8 mouse cellular contexts compared by ENCODE assay signal in the genomic region with DNA sequence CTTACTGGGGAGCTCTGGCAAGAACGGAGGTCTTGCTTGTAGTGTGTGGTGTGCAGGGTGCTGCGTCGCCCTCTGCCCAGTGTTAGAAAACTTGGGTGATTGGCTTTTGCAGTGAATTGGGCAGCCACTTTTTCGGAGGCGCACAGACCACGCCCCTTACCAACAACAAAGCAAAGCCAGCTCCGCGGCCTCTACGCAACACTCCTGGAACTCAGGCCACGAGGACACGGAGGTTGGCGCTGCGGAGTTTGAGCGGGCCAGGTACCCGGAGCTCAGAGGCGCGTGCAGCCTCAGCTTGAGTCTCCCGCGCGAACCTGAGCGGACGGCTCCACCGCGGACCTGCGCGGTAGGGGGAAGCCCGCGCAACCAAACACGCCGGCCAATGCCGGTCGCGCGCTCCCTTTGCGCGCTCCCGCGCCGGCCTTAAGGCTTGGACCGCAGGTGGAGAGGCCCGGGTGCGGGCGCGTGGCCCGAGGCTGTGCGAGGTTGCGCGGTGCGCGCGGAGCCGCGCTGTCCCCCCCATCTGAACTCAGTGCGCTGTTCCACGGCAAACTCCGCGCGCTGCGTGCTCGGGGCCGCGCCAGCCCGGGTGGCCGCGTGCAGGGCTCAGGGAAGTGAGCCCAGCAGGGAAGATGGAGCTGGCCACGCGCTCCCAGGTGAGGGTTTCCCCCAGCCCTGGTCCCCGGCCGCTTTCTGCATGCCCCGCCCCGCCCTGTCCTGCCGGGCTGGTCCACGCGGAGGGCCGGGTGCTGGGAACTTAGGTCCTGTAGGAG. TPM values are rescaled to one million over a fixed set of nuclear protein-coding genes. Genes with fewer than 3 reads are reported as not detected.
DNase-seq lines count a peak whose midpoint lies in the region; ATAC-seq lines count a peak whose summit lies in the region.

No protein-coding gene starts in this region.

- peak overlapping the region; percentile 82 for H3K9ac ChIP-seq in intestine, embryonic 15.5 days

- H3K9me3 ChIP-seq in intestine, embryonic 15.5 days = no peaks in the 10 kb centered on the region
- no peaks in the 10 kb centered on the region for H3K9me3 ChIP-seq in midbrain, embryonic 10.5 days (replicated peaks)

- peaks cover 3% of the 10 kb centered on the region; the same call in 1 of the 2 replicates for H3K4me1 ChIP-seq in intestine, embryonic 15.5 days (replicated peaks)
- H3K4me1 ChIP-seq in midbrain, embryonic 10.5 days = peaks cover 32% of the 10 kb centered on the region

- no peaks in the 10 kb centered on the region for H3K36me3 ChIP-seq in intestine, embryonic 15.5 days
- no peaks in the 10 kb centered on the region for H3K36me3 ChIP-seq in midbrain, embryonic 10.5 days

- peak overlapping the region; percentile 89 for H3K4me3 ChIP-seq in intestine, embryonic 15.5 days (replicated peaks)
- H3K4me3 ChIP-seq in midbrain, embryonic 10.5 days = peak overlapping the region; percentile 84

- WGBS in intestine, embryonic 15.5 days = under 1% methylated on average over 75 of the region's 75 CpGs
- WGBS in midbrain, embryonic 10.5 days = under 1% methylated on average over 75 of the region's 75 CpGs

- intact Hi-C loops in gastrocnemius, postnatal 14 days (cut with DNase I; ENCODE audit: low total_unique reads) = no loop called here
- intact Hi-C loops in left cerebral cortex, postnatal 4 days (cut with DNase I) = loop anchor here (10.0 kb wide), 1 partner anchor 59 kb away; no protein-coding TSS in a partner anchor

- ATAC-seq in intestine, embryonic 15.5 days = peak; percentile 95

- peak overlapping the region; percentile 70 for H3K27ac ChIP-seq in intestine, embryonic 15.5 days
- peak overlapping the region; percentile 99 for H3K27ac ChIP-seq in midbrain, embryonic 10.5 days (replicated peaks)

- H3K4me2 ChIP-seq in intestine, embryonic 15.5 days (replicated peaks) = peak overlapping the region; percentile 89

- no peaks in the 10 kb centered on the region for H3K27me3 ChIP-seq in intestine, embryonic 15.5 days (replicated peaks)
- H3K27me3 ChIP-seq in midbrain, embryonic 10.5 days (ENCODE audit: low read depth, poor library complexity, severe bottlenecking) = peaks cover 17% of the 10 kb centered on the region

- DNase-seq in adrenal gland, adult (ENCODE audit: inconsistent age in 2 of 2, low spot score in 1 of 2) = peak; percentile 42 to 85
- DNase-seq in cerebellum, postnatal 4 days (ENCODE audit: low spot score in 2 of 2) = peak; percentile 25 to 62
- peak; percentile 41 for DNase-seq in gastrocnemius, postnatal 14 days
- DNase-seq in left cerebral cortex, postnatal 4 days = peak; percentile 68
- peak; percentile 81 for DNase-seq in midbrain, embryonic 10.5 days (ENCODE audit: low spot score)
- DNase-seq in right cerebral cortex, postnatal 36 days (ENCODE audit: low spot score in 2 of 2) = peak; percentile 13 to 16
- peak; percentile 60 to 64 for DNase-seq in urinary bladder, postnatal 4 days (ENCODE audit: low spot score in 2 of 2)

RNA-seq across cellular contexts. Expression of a gene that starts 39.4 kb away (rescaled TPM):
- 1 to 10 TPM in 1 of 2 experiments, under 1 TPM in 1; 0.92 to 1.3 TPM for total RNA-seq in gastrocnemius, postnatal 14 days (2021)
- 41.2 and 42.4 TPM in 2 replicates for polyA plus RNA-seq in intestine, embryonic 15.5 days (2015; fragmentation: Nextera tagmentation; extraction: Ambion mirVana)
- total RNA-seq in left cerebral cortex, postnatal 4 days (2021) = 1 to 10 TPM; 2.6 to 3.7 TPM
- 46.2 and 55.8 TPM in 2 replicates for polyA plus RNA-seq in midbrain, embryonic 10.5 days (2016; fragmentation: Nextera tagmentation; extraction: Ambion mirVana)

Comparison
In these comparisons a context has a peak if more than half of its experiments do, and no peak if none do; other contexts are left out.
1. Peak in every context shown above with its lines: DNase-seq, ATAC-seq, H3K4me3 ChIP-seq and H3K27ac ChIP-seq.
2. DNase-seq: peak in every context shown above with its lines; median percentile 81 in midbrain, embryonic 10.5 days; 68 in left cerebral cortex, postnatal 4 days; 64 in adrenal gland, adult; 62 in urinary bladder, postnatal 4 days; 44 in cerebellum, postnatal 4 days; 41 in gastrocnemius, postnatal 14 days; 14 in right cerebral cortex, postnatal 36 days.